Mouse (Mus musculus): ENCODE measurements around the gene Efcab8.

Efcab8 gene

DNA sequence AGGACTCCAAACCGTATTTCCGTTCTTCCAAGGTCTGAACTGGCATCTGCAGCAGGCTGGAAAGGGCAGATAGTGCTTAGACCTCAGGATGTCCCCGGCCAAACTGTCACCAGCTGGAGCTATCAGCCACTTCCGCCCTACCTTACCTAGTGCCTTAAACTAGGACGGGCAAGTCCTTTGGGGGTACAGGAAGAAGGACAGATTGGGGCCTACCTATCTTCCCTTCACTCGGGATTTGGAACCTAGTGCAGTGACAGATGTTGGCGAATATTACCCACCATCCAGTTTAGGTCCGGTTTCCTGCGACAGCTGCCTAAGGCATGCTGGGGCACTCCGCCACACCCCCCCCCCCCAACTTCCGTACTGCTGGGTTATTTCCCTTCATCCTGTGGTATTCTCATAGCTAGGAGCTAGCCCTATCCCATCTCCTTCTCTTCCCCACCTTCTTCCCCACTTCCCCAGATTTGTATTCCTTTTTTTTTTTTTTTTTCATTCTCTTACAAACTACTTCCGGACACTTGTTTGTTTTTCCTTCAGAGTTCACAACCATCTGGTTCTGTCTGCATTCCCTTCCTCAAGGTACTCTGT, at the start of gene Efcab8:
Gene Efcab8, plus strand, starts transcription at position 538 of the 588 bp plus-strand sequence.
- no peak for DNase-seq (ENCODE audit: low spot score in 2 of 2)

DNA sequence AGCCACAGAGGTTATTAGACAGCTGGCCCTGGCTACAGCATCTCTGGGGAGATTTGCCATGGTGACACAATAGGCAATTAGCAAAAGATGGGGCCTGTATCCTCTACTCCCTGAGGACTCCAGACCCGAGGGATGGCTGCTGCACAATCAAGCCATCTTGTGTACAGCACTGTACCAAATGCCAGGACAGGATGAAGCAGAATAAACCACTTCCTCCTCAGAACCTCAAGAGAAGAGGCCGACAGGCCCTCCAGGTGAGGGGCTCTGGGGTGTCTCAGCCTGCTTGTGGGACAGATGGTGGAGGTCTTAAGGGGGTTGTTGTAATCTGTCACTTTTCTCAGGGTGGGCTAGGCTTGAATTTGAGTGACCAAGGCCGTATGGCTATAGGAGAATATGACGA, 45.7 kb upstream of the Efcab8 start:
- no peak for DNase-seq (ENCODE audit: low spot score in 2 of 2)

DNA sequence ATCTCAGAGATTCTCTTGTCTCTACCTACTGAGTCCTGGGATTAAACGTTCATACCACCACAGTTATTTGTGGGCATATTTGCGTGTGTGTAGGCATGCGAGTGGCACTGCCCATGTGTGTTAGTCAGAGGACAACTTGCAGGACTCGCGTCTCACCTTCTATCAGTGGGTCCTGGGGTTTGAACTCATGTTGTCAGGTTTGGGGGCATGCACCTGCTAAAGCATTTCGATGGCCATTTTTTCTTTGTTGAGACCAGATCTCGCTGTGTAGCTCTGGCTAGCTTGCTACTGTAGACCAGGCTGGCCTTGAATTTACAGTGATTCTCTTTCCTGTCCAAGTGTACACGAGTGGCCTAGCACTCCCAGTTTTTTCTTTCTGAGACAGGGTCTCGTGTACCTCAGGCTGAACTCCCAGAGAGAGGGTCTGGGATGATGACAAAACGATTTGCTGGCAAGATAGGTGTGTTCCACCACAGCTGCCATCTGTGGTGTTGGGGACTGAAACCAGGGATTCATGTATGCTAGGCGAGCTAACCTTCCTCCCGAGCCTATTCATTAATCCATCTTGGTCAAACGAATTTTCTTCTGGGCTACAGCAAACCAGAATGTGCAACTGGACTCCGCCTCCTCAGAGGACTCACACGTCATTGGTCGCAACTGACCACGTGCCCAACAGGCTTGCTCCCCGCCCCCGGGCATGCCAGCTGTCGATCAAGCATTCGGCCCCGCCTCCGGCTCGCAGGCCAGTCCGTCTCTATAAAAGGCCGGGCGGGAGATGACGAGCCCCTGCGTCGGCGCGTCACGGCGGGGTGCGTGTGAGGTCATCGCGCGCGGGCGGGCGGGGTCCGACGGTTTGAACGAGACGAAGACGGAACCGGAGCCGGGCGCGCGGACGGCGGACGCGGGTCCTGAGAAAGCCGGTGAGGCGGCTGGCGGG, 39.0 kb upstream of the Efcab8 start, which contains the start of gene Mapre1:
Gene Mapre1, plus strand, starts transcription at position 775 of the 937 bp plus-strand sequence.
- DNase-seq (ENCODE audit: low spot score in 2 of 2): peak; percentile 99 to 100

DNA sequence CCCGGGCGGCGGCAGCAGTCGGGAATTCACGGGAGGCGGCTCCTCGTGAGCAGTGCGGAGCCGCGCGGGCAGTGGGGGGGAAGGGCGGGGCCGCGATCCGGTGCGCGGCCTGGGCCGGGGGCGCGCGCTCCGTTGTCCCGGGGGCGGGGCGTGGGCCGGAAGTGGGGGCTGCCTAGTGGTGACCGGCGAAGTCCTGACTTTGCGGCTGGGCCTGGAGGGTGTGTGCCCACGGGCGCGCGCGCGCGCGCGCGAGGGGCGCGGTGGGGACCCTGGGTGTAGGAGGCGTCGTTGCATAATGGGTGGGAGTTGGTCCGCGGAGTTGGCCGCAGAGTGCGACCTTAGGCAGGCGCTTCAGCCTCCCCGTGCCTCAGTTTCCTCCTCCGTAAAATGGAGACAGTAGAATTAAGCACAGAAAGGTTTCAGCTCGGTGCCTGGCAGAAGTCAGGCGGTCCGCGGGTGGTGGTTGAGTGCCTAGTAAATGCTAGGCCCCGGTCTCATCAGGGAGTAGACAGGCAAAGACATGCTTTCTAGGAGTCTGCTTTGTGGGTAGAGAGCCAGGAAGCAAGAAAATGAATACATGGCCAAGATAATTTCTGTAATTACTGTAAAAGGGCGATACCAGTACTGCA, 38.2 kb upstream of the Efcab8 start:
- no peak for DNase-seq (ENCODE audit: low spot score in 2 of 2)

DNA sequence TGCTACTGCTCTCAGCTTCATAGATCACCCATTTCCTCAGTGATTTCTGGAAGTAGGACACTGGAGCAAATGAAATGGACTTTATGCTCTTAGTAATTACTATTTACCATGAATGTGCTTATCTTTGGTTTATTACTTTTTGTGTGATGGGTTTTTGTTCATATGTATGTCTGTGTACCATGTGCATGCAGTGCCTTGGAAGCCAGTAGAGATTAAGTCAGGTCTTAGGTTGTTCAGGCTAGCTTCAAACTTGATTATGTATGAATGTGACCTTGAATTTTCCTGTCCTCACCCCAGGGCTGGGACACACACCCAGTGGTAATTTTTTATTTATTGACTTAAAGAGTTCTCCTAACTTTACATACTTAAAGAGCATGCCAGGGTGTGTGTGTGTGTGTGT, 31.7 kb upstream of the Efcab8 start:
- no peak for DNase-seq (ENCODE audit: low spot score in 2 of 2)

DNA sequence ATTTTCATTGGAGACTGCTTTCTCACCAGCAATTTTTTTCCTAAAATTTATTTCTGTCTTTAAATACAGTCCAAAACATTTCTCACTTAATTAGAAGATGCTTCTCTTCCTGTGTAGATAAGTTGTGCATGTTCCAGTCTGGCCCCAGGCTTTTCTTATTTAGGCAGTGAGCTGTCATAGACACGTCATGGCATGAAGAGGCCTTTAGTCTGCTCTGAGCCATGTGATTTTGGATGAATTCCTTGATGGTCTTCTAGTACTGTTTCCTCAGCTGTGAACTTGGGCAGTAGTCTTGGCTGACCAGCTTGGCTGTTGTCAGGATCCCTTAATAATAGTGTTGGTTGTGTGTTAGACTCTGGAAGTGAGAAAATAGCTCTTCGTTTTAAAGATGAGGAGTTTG, 29.4 kb upstream of the Efcab8 start:
- DNase-seq (ENCODE audit: low spot score in 2 of 2): no peak

DNA sequence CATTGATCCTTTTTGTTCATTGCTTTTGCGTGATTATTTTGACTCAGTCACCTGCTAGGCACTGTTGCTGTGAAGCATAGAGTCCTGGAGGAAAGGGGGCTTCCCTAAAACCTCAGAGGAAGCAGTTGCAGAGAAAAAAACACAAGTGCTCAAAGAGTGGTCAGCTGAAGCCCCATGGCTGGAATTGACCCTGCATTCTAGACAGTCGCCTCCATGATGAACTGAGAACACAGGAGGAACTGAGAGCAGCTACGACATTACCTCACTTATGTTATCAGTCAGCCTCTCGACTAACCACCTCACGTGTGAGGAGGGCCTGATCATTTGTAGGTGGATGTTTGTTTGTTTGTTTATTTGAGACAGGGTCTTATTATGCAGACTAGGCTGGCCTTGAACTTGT, 17.6 kb upstream of the Efcab8 start:
- DNase-seq (ENCODE audit: low spot score in 2 of 2): no peak

DNA sequence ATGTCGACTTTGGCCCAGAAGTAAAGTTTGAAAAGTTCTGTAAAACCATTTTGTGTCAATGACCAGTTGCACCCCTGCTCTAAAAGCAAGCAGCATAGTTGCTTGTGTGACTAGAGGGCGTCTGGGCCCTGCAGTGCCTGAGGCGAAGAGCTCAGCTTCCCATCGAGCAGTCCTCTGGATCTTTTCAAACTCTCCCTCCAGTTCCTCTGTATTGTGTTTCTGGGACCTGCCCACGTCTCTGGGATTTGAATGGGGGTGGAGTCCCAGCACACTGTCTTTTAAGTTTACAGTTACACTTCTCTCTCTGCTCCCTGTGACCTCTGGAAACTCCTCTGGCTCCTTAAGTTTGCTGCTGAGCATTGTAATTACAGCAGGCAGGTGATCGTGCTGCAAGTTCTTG, 12.2 kb upstream of the Efcab8 start:
- DNase-seq (ENCODE audit: low spot score in 2 of 2): no peak

DNA sequence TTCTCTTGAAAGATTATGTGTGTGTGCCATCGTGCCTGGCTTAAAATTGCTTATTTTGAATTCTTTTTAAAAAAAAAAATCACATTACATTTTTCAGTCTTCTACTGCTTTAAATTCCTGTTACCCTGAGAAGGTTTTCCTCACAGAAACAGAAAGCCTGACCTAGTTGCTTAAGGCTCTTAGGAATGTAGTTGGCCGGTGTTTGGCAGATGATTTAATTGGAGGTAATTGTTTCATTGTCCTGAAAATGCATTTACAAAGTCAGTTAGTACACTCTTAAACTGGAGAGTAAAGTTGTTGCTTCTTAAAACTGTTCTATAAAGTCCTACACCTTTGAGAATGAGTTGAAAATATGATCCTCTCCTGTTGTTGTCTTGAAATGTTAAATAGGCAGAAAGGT, 10.8 kb upstream of the Efcab8 start:
- no peak for DNase-seq (ENCODE audit: low spot score in 2 of 2)

DNA sequence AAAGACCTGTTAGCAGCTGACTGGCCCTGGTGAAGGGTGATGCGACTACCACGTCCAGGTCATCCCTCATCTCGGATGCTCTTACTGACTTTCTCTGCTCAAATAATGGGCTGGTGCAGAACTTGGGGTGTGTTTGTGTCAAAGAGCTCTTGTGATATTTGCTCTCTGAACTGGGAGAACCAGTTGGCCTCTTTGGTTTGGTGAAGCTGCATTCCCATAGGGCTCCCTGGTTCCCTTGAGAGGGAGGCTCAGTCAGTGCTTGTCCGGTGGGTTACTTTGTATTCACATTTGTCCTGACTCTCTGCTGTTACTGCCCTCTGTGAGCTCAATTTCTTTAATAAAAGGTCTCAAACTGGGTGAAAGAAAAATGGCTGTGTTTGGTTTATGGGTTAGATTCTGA, 6.8 kb upstream of the Efcab8 start:
- DNase-seq (ENCODE audit: low spot score in 2 of 2): no peak

DNA sequence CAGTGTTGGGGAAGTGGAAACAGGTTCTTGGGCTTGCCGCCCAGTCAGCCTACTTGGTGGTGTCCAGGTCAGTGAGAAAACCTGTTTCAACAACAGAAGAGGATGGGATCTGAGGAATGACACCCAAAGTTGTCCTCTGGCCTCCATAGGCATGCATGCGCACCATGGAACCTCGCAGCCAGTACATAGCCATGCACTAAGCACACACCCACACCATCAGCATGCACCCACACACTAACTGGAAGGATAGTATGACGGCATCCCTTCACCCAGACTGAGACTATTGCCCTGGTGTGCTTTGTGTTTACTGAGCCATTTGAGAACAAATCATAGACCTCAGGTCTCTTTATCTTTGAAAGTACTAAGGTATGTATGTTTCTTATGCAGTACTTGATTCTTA, 4.3 kb upstream of the Efcab8 start:
- no peak for DNase-seq (ENCODE audit: low spot score in 2 of 2)

DNA sequence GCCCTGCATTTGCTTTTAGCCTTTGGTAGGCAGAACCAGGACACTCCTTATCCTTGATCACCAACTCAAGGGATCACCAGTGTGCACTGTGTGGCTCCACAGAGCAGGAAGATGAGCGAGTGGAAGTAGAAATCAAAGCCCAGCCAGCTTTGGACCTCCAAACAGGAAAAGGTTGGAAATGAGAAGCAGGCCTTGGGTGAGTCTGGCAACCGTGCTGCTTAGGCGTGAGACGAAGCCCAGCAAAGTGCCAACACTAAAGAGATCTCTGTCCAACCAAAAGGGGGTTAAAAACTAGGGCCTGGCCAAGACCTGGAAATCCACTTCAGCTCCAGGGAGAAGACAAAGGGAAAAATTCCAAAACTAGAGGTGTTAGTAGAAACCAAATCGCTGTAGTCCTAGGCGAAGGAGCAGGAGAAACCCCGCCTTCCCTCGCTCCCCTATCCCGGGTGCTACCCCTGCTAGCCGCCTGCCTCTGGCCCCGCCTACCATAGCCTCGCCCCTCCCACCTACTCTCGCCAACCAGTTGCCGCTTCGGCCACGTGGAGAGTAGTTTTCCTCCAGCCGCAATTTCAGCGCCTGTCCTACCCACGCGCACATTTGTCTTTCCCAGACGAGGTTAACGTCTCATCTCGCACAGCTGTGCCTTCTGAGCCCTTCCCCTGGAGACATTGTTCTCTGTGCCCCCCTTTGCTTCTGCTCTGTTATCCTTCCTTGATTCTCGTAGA, 931 bp upstream of the Efcab8 start:
- peak; percentile 71 to 82 for DNase-seq (ENCODE audit: low spot score in 2 of 2)

DNA sequence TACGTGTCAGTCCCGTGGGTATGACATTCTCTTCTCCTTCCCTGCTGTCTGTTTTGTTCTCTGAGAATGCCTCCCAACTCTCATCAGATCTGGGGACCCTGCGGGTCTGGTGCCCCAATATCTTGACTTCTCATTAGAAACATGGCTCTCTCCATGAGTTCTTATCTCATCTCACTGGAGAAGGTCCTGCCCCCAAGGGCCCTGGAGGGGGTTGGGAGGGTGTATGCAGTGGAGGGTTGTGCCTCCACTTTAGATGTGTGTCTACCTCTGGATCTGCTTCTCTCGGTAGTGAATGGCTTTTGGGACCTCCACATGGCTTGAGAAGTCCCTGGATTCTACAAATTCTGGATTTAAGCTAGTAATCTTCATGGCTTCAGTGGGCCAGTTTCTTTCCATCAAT, 1.4 kb downstream of the Efcab8 start:
- no peak for DNase-seq (ENCODE audit: low spot score in 2 of 2)

DNA sequence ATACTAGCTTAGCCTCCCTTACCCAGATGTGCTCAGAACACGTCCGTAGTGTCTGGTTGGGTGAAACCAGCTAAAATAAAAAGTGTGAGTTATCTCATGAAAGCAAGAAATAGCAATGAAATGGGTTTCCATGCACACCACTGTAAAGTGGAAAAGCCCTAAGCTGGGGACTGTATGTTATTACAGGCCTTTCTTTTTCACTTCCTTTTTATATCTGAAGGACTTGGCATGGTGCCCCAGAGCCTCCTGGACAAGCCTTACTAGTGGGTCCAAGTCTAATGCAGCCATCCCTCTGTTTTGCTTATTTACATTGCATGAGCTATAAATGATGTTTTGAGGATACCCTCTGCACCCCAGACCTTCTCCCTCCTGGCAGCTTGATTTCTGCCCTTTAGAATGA, 4.9 kb downstream of the Efcab8 start:
- DNase-seq (ENCODE audit: low spot score in 2 of 2): no peak

DNA sequence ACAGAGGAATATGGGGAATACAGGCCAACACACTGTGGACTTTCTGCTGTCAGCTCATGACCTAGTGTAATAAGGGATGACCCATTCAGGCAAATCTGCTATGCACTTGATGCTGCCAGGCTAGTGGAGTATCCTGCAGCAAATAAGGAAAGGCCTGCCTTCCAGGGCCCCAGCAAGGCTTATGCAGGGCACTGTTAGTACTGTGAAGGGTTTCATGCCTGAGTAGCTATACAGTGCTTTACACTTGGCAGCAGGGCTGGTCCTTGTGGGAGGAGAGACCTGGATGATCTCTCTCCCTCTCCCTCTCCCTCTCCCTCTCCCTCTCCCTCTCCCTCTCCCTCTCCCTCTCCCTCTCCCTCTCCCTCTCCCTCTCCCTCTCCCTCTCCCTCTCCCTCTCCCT, 13.6 kb downstream of the Efcab8 start:
- DNase-seq (ENCODE audit: low spot score in 2 of 2): no peak

DNA sequence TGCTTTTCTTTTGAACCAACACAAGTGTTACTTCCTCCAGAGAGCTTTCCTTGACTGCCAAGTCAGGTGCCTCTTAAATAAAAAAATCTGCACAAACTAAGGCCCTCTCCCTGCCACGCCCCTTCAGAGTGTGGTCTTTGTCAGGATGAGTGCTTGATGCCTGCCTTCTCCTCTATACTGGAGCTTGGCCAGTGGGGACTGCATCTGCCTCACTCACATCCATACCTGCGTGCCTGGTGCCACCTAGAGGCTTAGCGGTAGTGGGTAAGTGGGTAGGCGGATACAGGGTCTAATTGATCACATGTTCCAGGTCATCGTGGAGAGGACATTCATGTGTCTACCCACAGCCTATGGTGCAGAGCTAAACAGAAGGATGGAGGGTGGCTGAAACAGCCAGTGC, 15.4 kb downstream of the Efcab8 start:
- DNase-seq (ENCODE audit: low spot score in 2 of 2): no peak

DNA sequence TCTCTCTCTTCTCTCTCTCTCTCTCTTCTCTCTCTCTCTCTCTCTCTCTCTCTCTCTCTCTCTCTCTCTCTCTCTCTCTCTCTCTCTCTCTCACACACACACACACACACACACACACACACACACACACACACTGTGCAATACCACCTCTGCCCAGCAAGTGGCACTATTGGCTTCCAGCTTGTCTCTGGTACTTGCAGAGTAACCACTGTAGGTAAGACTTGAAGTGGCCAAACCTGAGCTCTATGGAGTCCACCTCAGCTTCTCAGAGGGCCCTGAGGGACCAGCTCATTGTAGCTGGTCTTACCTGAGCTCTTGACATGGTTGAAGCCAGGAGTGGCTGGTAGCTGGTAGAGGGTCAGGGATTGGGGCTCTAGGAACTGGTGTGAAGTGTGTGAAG, 27.7 kb downstream of the Efcab8 start:
- DNase-seq (ENCODE audit: low spot score in 2 of 2): peak; percentile 3 to 24

DNA sequence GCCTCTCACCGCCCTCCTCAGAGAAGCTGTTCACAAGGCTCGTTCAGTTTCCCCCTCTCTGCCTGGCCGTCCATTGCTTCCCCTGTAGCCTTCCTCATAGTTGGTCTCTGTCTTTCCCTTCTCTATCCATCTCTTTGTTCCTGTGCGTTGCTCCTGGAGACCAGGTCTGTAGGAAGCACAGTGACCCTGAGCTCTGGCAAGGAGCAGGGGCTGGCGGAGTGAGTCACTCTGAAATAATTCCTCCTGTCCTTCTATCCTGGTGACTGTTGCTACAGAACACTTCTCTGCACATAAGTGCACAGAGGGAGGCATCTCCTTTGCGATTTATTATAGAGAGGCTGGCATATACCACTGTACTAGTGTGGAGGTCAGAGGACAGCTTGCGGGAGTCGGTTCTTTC, 28.4 kb downstream of the Efcab8 start:
- DNase-seq (ENCODE audit: low spot score in 2 of 2): no peak

DNA sequence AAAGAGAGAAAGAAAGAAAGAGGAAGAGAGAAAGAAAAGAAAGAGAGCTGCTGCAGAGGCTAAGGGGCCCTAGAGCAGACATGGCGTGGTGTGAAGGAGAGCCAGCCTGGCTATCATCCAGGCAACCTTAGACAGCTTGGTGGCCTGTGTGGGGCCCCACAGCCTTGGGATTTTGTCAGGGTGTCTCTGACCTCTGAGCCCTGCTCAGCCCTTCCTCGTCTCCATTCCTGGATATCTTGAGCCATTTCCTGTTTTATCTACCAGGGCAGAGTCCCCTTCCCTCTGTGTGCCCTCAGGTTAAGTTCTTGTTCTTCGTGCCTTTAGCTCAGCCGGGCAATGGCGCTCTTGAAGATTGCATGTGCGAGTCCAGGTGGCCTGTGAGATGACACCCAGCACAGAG, 29.1 kb downstream of the Efcab8 start:
- DNase-seq (ENCODE audit: low spot score in 2 of 2): no peak

DNA sequence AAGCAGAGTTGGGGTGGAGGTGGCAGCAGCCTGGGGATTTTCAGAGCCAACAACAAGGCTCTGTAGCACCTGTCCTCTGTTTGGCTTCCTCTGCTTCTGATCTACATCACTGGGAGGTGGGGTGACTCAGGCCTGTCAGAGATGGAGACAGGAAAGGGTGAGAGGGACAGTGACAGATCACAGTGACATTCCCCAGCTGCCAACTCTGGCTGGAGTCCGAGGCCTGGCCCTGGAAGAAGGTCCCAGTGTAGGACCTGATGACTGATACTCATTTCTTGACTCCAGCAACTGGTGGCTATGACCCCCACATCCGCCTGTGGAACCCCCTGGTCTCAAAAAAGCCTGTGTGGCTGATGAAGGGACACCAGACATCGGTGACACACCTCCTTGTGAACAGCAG, 30.2 kb downstream of the Efcab8 start:
- no peak for DNase-seq (ENCODE audit: low spot score in 2 of 2)

DNA sequence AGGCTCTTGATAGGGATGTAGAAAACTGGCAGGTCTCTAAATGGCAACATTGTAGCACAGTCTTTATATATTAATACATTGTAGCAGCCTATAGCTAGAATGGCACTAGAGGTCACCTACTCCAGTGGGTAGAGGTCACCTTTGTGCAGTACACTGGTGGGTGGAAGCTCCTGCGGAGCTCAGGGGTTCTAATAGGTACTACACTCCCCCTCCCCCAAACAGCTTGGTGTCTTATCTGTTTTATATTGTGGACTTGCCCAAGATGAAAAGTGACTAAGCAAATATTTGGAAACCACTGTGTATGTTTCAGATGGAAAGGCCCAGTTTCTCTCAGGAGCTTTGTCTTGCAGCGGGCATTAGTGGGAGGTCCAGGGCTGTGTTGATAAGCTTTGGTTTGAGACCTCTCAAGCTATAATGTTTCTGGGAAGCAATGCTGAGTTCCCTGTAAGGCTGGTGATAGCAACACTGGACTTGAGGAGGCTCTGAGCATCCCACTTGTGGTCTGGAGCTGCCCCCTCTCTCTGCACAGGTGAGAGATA, 42.3 kb downstream of the Efcab8 start:
- no peak for DNase-seq (ENCODE audit: low spot score in 2 of 2)

DNA sequence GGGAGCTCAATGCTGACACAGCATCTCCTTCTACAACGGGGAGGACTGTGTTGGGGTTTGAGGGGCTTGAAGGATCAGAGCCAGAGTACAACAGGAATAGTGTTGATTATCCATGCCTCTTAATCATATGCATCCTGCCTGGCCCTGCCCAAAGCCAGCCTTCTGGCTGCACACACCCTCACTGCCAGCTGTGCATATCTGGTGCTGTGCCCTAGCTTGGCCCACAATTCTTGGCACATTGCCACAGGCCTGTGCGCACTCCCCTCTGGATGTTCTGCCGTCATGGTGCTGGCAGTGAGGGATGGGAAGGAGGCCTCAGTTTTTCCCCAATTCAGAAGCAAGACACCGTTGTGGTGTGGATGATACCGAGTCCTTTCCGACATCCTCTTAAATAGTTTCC, 44.9 kb downstream of the Efcab8 start:
- DNase-seq (ENCODE audit: low spot score in 2 of 2): no peak

All from urinary bladder, postnatal 36 days (tissue).